Mouse (Mus musculus) stomach, embryonic 14.5 days (tissue): ENCODE measurements at regions not wholly inside any gene's neighbourhood (a gene's known extent, or its start where the extent isn't known, plus 50 kb on each side); places are given as distances from the start of the nearest gene placed in this dataset.

ENCODE experiments used
- ATAC-seq: fragments of 200-750 bp; cut with Nextera tagmentation; 2 replicates; pipeline ENCODE4 v1.8.0; 2017; ENCODE audit warnings: low read depth, moderate TSS enrichment; ENCODE audit not compliant: insufficient number of reproducible peaks, insufficient read depth, low FRiP score
- H3K27ac ChIP-seq: fragments of 300-500 bp; sonication (generic); 2 replicates; pipeline ENCODE4 v1.5.1; 2014; ENCODE audit warnings: mild to moderate bottlenecking, low read length, moderate library complexity, mixed read lengths
- H3K27me3 ChIP-seq: fragments of 300-500 bp; sonication (generic); 2 replicates; pipeline ENCODE4 v1.6.1; 2014; ENCODE audit warnings: low read length, control low read depth, mixed read lengths; ENCODE audit not compliant: control insufficient read depth, insufficient read depth
- H3K36me3 ChIP-seq: fragments of 300-500 bp; sonication (generic); 2 replicates; pipeline ENCODE4 v1.6.1; 2014; ENCODE audit warnings: mild to moderate bottlenecking, control low read depth, low read length, moderate library complexity, mixed read lengths; ENCODE audit not compliant: control insufficient read depth, insufficient read depth
- H3K4me1 ChIP-seq: fragments of 300-500 bp; sonication (generic); 2 replicates; pipeline ENCODE4 v1.6.1; 2014; ENCODE audit warnings: low read length, control low read depth, mixed read lengths; ENCODE audit not compliant: control insufficient read depth, insufficient read depth
- H3K4me2 ChIP-seq: fragments of 300-500 bp; sonication (generic); replicated peaks from 2 replicates; pipeline ENCODE4 v1.6.1; 2014; ENCODE audit warnings: low read depth, low read length, control low read depth
- H3K4me3 ChIP-seq: fragments of 300-500 bp; sonication (generic); 2 replicates; pipeline ENCODE4 v1.5.1; 2014; ENCODE audit warnings: low read depth, low read length, control low read depth
- H3K9ac ChIP-seq: fragments of 300-500 bp; sonication (generic); replicated peaks from 2 replicates; pipeline ENCODE4 v1.6.1; 2014; ENCODE audit warnings: low read depth, mild to moderate bottlenecking, control low read depth, low read length, moderate library complexity, mixed read lengths
- H3K9me3 ChIP-seq: fragments of 300-500 bp; sonication (generic); 2 replicates; pipeline ENCODE4 v1.6.1; 2016; ENCODE audit warnings: low read depth, low read length, control low read depth; ENCODE audit not compliant: control insufficient read depth
- WGBS: fragments of 180-500 bp; shearing (Covaris S2); extraction: QIAGEN DNeasy Blood & Tissue Kit; methylation state at CpG from one replicate; pipeline ENCODE4 v1.1.7; 2014; 5-methylcytosine and 5-hydroxymethylcytosine counted together

- Histone ChIP-seq H3K27me3 (no peaks in the 10 kb centered on the region), H3K9me3 (no peaks in the 10 kb centered on the region), H3K4me1 (no peaks in the 10 kb centered on the region), H3K4me3 (no peak overlapping the region), H3K4me2 (no peak overlapping the region), H3K27ac (no peak overlapping the region), H3K9ac (no peak overlapping the region), H3K36me3 (no peaks in the 10 kb centered on the region)
- no peak for ATAC-seq
- WGBS, result 90% methylated on average over 7 of the region's 7 CpGs
Measured at GRCm38 (mm10) chr6:118330496-118330895, 88.8 kb downstream of the Bms1 start.

DNA sequence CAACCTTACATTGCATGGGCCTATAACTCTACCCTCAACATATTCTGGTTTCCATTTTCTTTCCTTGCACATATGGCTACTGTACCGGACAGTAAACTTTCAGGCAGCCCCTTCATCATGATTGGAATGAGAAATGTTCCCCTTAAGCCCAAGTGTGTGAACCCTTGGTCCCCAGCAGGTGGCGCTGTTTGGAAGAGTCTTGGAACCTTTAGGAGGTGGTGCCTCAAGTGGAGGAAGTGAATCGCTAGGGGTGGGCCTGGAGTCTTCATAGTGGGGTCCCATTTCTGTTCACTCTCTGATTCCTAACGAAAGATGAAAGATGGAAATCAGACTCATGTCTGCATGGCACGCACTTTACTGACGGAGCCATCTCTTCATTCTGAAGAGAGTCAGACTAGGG lies 91.8 kb downstream of the Bms1 start:
- H3K4me2 ChIP-seq, result no peak overlapping the region
- H3K9me3 ChIP-seq, result no peaks in the 10 kb centered on the region
- no peaks in the 10 kb centered on the region for H3K4me1 ChIP-seq
- no peaks in the 10 kb centered on the region for H3K36me3 ChIP-seq
- H3K9ac ChIP-seq, result no peak overlapping the region
- ATAC-seq, result no peak
- 77% methylated on average over 6 of the region's 6 CpGs for WGBS
- no peaks in the 10 kb centered on the region for H3K27me3 ChIP-seq
- no peak overlapping the region for H3K4me3 ChIP-seq
- H3K27ac ChIP-seq, result no peak overlapping the region

DNA sequence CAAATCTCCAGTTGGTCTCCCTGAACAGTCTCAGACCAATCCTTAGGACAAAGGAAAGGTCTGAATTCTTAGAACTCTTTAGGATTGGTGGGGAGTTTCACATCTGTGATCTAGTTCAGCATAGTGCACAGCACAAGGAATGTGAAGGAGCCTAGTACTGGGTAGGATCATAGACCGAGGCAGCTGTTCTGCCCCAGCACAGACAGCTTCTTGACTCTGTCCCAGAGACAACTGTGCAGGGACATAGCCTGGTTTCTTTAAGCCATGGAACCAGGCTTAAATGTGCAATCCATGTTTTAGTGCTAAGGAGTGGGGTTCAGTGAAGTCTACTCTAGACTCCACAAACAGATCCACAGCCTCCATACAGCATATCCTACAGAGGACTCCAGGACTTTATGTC lies 93.6 kb downstream of the Bms1 start:
- Histone ChIP-seq H3K4me2 (no peak overlapping the region), H3K36me3 (no peaks in the 10 kb centered on the region), H3K4me3 (no peak overlapping the region), H3K9ac (no peak overlapping the region), H3K4me1 (no peaks in the 10 kb centered on the region), H3K27ac (no peak overlapping the region), H3K9me3 (no peaks in the 10 kb centered on the region), H3K27me3 (no peaks in the 10 kb centered on the region)
- no peak for ATAC-seq
- WGBS, result 100% methylated on average over 1 of the region's 1 CpGs

DNA sequence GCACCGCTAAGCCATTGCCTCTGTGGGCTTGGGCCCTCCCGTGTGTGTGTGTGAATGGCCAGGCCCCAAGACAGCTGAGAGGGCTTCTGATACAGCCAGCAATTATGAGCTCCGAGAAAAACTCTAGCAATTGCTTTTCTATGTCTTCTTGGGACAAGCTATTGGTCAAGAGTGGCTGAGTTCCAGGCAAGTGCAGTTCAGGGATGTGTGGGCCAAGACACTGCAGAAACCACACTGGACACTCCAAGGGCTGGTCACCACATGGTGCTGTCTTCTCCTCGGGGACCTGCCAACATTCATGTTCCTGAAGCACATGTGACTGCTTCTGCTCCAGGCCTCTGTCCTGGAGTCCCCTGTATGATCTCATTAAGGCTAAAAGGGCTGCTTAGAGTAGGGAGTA lies 94.7 kb downstream of the Bms1 start:
- no peaks in the 10 kb centered on the region for H3K27me3 ChIP-seq
- no peak for ATAC-seq
- no peak overlapping the region for H3K27ac ChIP-seq
- no peak overlapping the region for H3K9ac ChIP-seq
- no peaks in the 10 kb centered on the region for H3K9me3 ChIP-seq
- no peaks in the 10 kb centered on the region for H3K4me1 ChIP-seq
- no peaks in the 10 kb centered on the region for H3K36me3 ChIP-seq
- H3K4me3 ChIP-seq, result no peak overlapping the region
- 66% methylated on average over 4 of the region's 4 CpGs for WGBS
- no peak overlapping the region for H3K4me2 ChIP-seq

- no peak overlapping the region for H3K4me3 ChIP-seq
- H3K9me3 ChIP-seq, result no peaks in the 10 kb centered on the region
- no peak overlapping the region for H3K9ac ChIP-seq
- WGBS, result 65% methylated on average over 6 of the region's 6 CpGs
- H3K27me3 ChIP-seq, result no peaks in the 10 kb centered on the region
- no peaks in the 10 kb centered on the region for H3K4me1 ChIP-seq
- H3K27ac ChIP-seq, result no peak overlapping the region
- no peaks in the 10 kb centered on the region for H3K36me3 ChIP-seq
- no peak overlapping the region for H3K4me2 ChIP-seq
- ATAC-seq, result no peak
Measured at GRCm38 (mm10) chr6:118323052-118323451, 96.2 kb downstream of the Bms1 start.

GRCm38 (mm10) chr6:118322631-118323030 lies 96.6 kb downstream of the Bms1 start:
- Histone ChIP-seq H3K4me3 (no peak overlapping the region), H3K4me1 (no peaks in the 10 kb centered on the region), H3K27me3 (no peaks in the 10 kb centered on the region), H3K4me2 (no peak overlapping the region), H3K9me3 (no peaks in the 10 kb centered on the region), H3K36me3 (no peaks in the 10 kb centered on the region), H3K27ac (no peak overlapping the region), H3K9ac (no peak overlapping the region)
- no peak for ATAC-seq
- WGBS, result 76% methylated on average over 5 of the region's 5 CpGs

- Histone ChIP-seq H3K4me1 (no peaks in the 10 kb centered on the region), H3K4me2 (no peak overlapping the region), H3K36me3 (no peaks in the 10 kb centered on the region), H3K27me3 (no peaks in the 10 kb centered on the region), H3K9me3 (no peaks in the 10 kb centered on the region), H3K27ac (no peak overlapping the region), H3K4me3 (no peak overlapping the region), H3K9ac (no peak overlapping the region)
- WGBS, result 84% methylated on average over 6 of the region's 6 CpGs
- no peak for ATAC-seq
Measured at GRCm38 (mm10) chr6:118322061-118322460, 97.2 kb downstream of the Bms1 start.

GRCm38 (mm10) chr6:118320021-118320525 lies 99.2 kb downstream of the Bms1 start:
- Histone ChIP-seq H3K4me1 (no peaks in the 10 kb centered on the region), H3K36me3 (no peaks in the 10 kb centered on the region), H3K4me3 (no peak overlapping the region), H3K27ac (no peak overlapping the region), H3K27me3 (no peaks in the 10 kb centered on the region), H3K9me3 (no peaks in the 10 kb centered on the region), H3K4me2 (no peak overlapping the region), H3K9ac (no peak overlapping the region)
- WGBS, result 89% methylated on average over 7 of the region's 7 CpGs
- ATAC-seq, result no peak

- 88% methylated on average over 6 of the region's 6 CpGs for WGBS
Measured at GRCm38 (mm10) chr6:118315881-118316280, 103.4 kb downstream of the Bms1 start.

More at GRCm38 (mm10) chr6:118315881-118316280, 103.4 kb downstream of the Bms1 start:
- no peak overlapping the region for H3K4me3 ChIP-seq
- no peaks in the 10 kb centered on the region for H3K9me3 ChIP-seq
- no peaks in the 10 kb centered on the region for H3K27me3 ChIP-seq
- no peak overlapping the region for H3K4me2 ChIP-seq
- no peaks in the 10 kb centered on the region for H3K36me3 ChIP-seq
- no peak overlapping the region for H3K27ac ChIP-seq
- H3K4me1 ChIP-seq, result no peaks in the 10 kb centered on the region
- no peak for ATAC-seq
- H3K9ac ChIP-seq, result no peak overlapping the region
